Mouse (Mus musculus): ENCODE measurements around the gene Ndufa4. TPM values are rescaled to one million over a fixed set of nuclear protein-coding genes. Genes with fewer than 3 reads are reported as not detected.

Gene Ndufa4
- polyA plus RNA-seq, 1 experiment from 2014 or later: 1,053 TPM

Other genes starting within 250 kb of the Ndufa4 start
- 42.1 and 48.5 TPM in 2 replicates for gene Phf14, start 312 bp upstream of the Ndufa4 start, polyA plus RNA-seq (2016; fragmentation: Nextera tagmentation; extraction: Ambion mirVana)